Mouse (Mus musculus): Measurements from ENCODE around the gene Lgals2. TPM values are rescaled to one million over a fixed set of nuclear protein-coding genes. Genes with fewer than 3 reads are reported as not detected.
"Not testable (repeated sequence)": the region's sequence is repeated elsewhere in the genome, so short reads cannot be mapped to it uniquely, and the experiment has no call there.

Lgals2 gene
- polyA plus RNA-seq, 1 experiment, result not detected

DNA sequence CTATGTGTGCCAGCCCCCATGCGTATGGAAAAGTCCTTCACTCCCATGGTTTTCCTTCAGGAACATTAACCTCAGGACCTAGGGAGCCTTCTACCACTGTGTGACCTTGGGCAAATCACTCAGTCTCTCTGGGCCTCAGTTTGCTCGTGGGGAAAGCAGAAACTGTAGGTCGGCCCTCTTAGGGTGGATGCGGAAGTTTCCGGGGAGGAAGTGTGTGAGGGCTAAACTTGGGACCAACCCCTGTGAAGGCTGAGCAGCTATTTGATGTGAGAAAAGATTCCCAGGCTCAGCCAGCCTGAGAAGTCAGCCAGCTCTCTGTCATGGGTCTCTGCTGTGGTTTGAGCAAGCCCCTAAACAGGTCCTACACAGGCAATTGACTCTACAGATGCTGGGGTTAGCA is 7.0 kb upstream of the Lgals2 start:
- H3K9me3 ChIP-seq, result no peaks in the 10 kb centered on the region
- peaks cover 37% of the 10 kb centered on the region for H3K4me1 ChIP-seq
- H3K36me3 ChIP-seq (replicated peaks; ENCODE audit: low read length), result no peaks in the 10 kb centered on the region
- H3K27me3 ChIP-seq (replicated peaks), result peaks cover 58% of the 10 kb centered on the region
- H3K4me3 ChIP-seq (replicated peaks), result no peak overlapping the region
- no peak for TF ChIP-seq FLI1 (IDR thresholded peaks at IDR 0.05; ENCODE audit: low read length)
- TF ChIP-seq GATA1 (IDR thresholded peaks at IDR 0.05; ENCODE audit: borderline replicate concordance, low read length), result no peak

GRCm38 (mm10) chr15:78859714-78860113 is 4.4 kb upstream of the Lgals2 start:
- H3K4me3 ChIP-seq (replicated peaks), result no peak overlapping the region
- no peaks in the 10 kb centered on the region for H3K36me3 ChIP-seq (replicated peaks; ENCODE audit: low read length)
- no peaks in the 10 kb centered on the region for H3K9me3 ChIP-seq
- TF ChIP-seq GATA1 (IDR thresholded peaks at IDR 0.05; ENCODE audit: borderline replicate concordance, low read length), result no peak
- no peak for TF ChIP-seq FLI1 (IDR thresholded peaks at IDR 0.05; ENCODE audit: low read length)
- peaks cover 46% of the 10 kb centered on the region for H3K27me3 ChIP-seq (replicated peaks)
- H3K4me1 ChIP-seq, result peaks cover 55% of the 10 kb centered on the region

DNA sequence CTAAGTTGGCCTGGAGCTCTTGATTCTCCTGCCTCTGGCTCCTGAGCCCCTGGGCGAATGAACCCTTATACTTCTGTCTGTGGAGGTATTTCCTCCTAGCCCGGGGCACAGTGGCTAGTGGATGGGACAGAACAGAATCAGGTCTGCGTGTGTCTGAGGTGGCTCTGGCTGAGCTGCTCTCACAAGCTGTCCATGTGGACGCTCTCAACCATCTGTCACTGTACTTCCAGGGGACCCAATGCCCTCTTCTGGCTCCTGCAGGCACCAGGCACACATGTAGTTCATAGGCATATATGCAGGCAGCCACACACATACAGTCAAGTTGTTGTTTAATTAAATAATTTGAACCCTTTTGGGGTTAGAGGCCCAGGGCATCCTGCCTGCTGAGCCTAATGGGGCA is 4.0 kb upstream of the Lgals2 start:
- peaks cover 47% of the 10 kb centered on the region for H3K27me3 ChIP-seq (replicated peaks)
- TF ChIP-seq FLI1 (IDR thresholded peaks at IDR 0.05; ENCODE audit: low read length), result no peak
- TF ChIP-seq GATA1 (IDR thresholded peaks at IDR 0.05; ENCODE audit: borderline replicate concordance, low read length), result no peak

GRCm38 (mm10) chr15:78857009-78857408 is 1.7 kb upstream of the Lgals2 start:
- Histone ChIP-seq H3K9me3 (no peaks in the 10 kb centered on the region), H3K36me3 (replicated peaks; ENCODE audit: low read length) (no peaks in the 10 kb centered on the region), H3K27me3 (replicated peaks) (peaks cover 43% of the 10 kb centered on the region), H3K4me1 (peaks cover 50% of the 10 kb centered on the region), H3K4me3 (replicated peaks) (no peak overlapping the region)
- TF ChIP-seq FLI1 (IDR thresholded peaks at IDR 0.05; ENCODE audit: low read length) (no peak), GATA1 (IDR thresholded peaks at IDR 0.05; ENCODE audit: borderline replicate concordance, low read length) (no peak)

More for the DNA sequence above, 4.0 kb upstream of the Lgals2 start:
- H3K36me3 ChIP-seq (replicated peaks; ENCODE audit: low read length), result no peaks in the 10 kb centered on the region
- H3K4me1 ChIP-seq, result peaks cover 58% of the 10 kb centered on the region
- no peaks in the 10 kb centered on the region for H3K9me3 ChIP-seq
- no peak overlapping the region for H3K4me3 ChIP-seq (replicated peaks)

DNA sequence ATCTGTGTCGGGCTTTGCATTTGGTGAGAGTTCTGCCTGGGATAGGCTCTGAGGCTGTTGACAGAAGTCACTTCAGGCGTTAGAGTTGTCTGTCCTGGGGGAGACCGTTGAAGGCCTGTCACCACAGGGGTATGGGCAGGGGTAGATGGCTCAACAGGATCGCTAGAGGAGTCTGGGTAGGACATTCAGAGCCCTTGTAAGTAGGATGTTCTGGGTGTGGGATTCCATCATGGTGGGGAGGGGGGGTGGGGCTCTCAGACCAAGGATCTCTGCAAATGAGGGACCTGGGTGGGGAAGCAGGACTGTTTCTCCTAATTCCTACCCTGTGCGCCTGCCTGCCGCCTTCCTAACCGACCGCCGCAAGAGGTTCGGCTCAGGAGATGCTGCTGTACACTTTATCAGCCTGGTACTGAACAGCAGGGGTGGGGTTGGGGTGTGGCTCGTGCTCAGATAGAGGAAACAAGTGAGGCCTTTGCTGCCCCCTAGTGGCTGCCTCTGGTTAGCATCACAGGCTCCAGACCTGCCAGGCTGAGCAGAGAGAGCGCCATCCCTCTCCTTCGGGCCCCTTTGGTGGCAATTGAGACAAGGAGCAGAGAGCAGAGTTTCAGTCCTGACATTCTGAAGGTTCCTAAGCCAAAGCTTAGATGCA is 3.7 kb downstream of the Lgals2 start:
- H3K4me1 ChIP-seq, result peaks cover 52% of the 10 kb centered on the region
- peaks cover 63% of the 10 kb centered on the region for H3K27me3 ChIP-seq (replicated peaks)
- H3K36me3 ChIP-seq (replicated peaks; ENCODE audit: low read length), result no peaks in the 10 kb centered on the region
- TF ChIP-seq FLI1 (IDR thresholded peaks at IDR 0.05; ENCODE audit: low read length) (no peak), GATA1 (IDR thresholded peaks at IDR 0.05; ENCODE audit: borderline replicate concordance, low read length) (no peak)
- no peaks in the 10 kb centered on the region for H3K9me3 ChIP-seq
- H3K4me3 ChIP-seq (replicated peaks), result peak overlapping the region; percentile 53

DNA sequence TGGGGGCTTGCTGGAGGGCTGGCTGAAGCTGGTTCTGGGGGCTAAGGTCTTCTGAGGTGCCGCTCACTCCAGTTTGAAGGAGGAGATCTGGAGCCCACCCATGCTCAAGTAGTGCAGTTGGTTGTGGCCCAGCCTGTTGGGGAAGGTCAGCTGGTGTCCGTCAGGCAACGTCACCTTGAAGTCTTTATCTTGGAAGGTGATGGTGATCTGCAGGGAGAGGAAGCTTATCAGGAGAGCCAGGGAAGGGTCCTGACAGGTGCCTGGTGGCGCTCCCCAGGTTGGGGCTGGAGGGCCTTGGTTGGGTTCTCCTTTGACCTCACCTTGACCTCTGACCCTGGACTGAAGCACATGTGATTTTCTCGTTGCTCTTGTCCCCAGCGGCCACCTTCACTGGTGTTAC is 4.4 kb downstream of the Lgals2 start:
- no peak for TF ChIP-seq GATA1 (IDR thresholded peaks at IDR 0.05; ENCODE audit: borderline replicate concordance, low read length)
- no peak for TF ChIP-seq FLI1 (IDR thresholded peaks at IDR 0.05; ENCODE audit: low read length)
- Histone ChIP-seq H3K27me3 (replicated peaks) (peaks cover 63% of the 10 kb centered on the region), H3K4me3 (replicated peaks) (no peak overlapping the region)

GRCm38 (mm10) chr15:78850059-78850824 is 5.1 kb downstream of the Lgals2 start:
- Histone ChIP-seq H3K36me3 (replicated peaks; ENCODE audit: low read length) (no peaks in the 10 kb centered on the region), H3K4me1 (peaks cover 49% of the 10 kb centered on the region), H3K9me3 (no peaks in the 10 kb centered on the region), H3K4me3 (replicated peaks) (no peak overlapping the region), H3K27me3 (replicated peaks) (peaks cover 70% of the 10 kb centered on the region)
- TF ChIP-seq GATA1 (IDR thresholded peaks at IDR 0.05; ENCODE audit: borderline replicate concordance, low read length) (no peak), FLI1 (IDR thresholded peaks at IDR 0.05; ENCODE audit: low read length) (no peak)

More for the DNA sequence above, 4.4 kb downstream of the Lgals2 start:
- Histone ChIP-seq H3K9me3 (no peaks in the 10 kb centered on the region), H3K4me1 (peaks cover 49% of the 10 kb centered on the region), H3K36me3 (replicated peaks; ENCODE audit: low read length) (no peaks in the 10 kb centered on the region)

- peaks cover 49% of the 10 kb centered on the region for H3K4me1 ChIP-seq
- H3K4me3 ChIP-seq (replicated peaks), result no peak overlapping the region
- TF ChIP-seq GATA1 (IDR thresholded peaks at IDR 0.05; ENCODE audit: borderline replicate concordance, low read length) (no peak), FLI1 (IDR thresholded peaks at IDR 0.05; ENCODE audit: low read length) (no peak)
- H3K27me3 ChIP-seq (replicated peaks), result peaks cover 74% of the 10 kb centered on the region
- H3K36me3 ChIP-seq (replicated peaks; ENCODE audit: low read length), result no peaks in the 10 kb centered on the region
- H3K9me3 ChIP-seq, result no peaks in the 10 kb centered on the region
These were observed 5.8 kb downstream of the Lgals2 start for GRCm38 (mm10) chr15:78849485-78849884.

GRCm38 (mm10) chr15:78848467-78848866 is 6.9 kb downstream of the Lgals2 start:
- Histone ChIP-seq H3K27me3 (replicated peaks) (peaks cover 80% of the 10 kb centered on the region), H3K4me1 (peaks cover 59% of the 10 kb centered on the region), H3K36me3 (replicated peaks; ENCODE audit: low read length) (no peaks in the 10 kb centered on the region), H3K9me3 (no peaks in the 10 kb centered on the region), H3K4me3 (replicated peaks) (no peak overlapping the region)
- TF ChIP-seq FLI1 (IDR thresholded peaks at IDR 0.05; ENCODE audit: low read length) (no peak), GATA1 (IDR thresholded peaks at IDR 0.05; ENCODE audit: borderline replicate concordance, low read length) (no peak)

GRCm38 (mm10) chr15:78846805-78847204 is 8.5 kb downstream of the Lgals2 start:
- H3K9me3 ChIP-seq; H3K36me3 ChIP-seq (replicated peaks; ENCODE audit: low read length); H3K4me3 ChIP-seq (replicated peaks): not testable (repeated sequence)
- peaks cover 88% of the 10 kb centered on the region for H3K27me3 ChIP-seq (replicated peaks)
- H3K4me1 ChIP-seq, result peaks cover 66% of the 10 kb centered on the region
